Mouse (Mus musculus) gastrocnemius, postnatal 10 days (tissue): Measurements from ENCODE around the gene Odc1. TPM values are rescaled to one million over a fixed set of nuclear protein-coding genes. Genes with fewer than 3 reads are reported as not detected.
"Not testable (repeated sequence)": the region's sequence is repeated elsewhere in the genome, so short reads cannot be mapped to it uniquely, and the experiment has no call there.

Source experiments
- DNase-seq: peaks from one replicate; pipeline ENCODE4 v3.0.0; 2021; ENCODE audit warnings: mixed read lengths
- long read RNA-seq, 2 experiments: library from polyadenylated mRNA; stranded (forward); transcript quantifications; one replicate each; pipeline ENCODE4 v2.0.0; 2021
- total RNA-seq, 2 experiments: library from RNA; stranded (reverse); gene quantifications; 2 replicates each; pipeline ENCODE4 v1.2.3; 2021

Odc1 gene
- total RNA-seq, result 10 to 100 TPM; 91.5 to 93.1 TPM
- long read RNA-seq, experiment 1, transcript Odc1-201 (12 exons, 2,208 nt), result major isoform, 79 of 88 reads
- long read RNA-seq, experiment 1, partial matches to known transcripts, result 1 of 88 reads
- long read RNA-seq, experiment 1, other reads (novel, unspliced or antisense), result 8 of 88 reads
- long read RNA-seq, experiment 2, transcript Odc1-201 (12 exons, 2,208 nt), result major isoform, 61 of 70 reads
- long read RNA-seq, experiment 2, partial matches to known transcripts, result 2 of 70 reads
- long read RNA-seq, experiment 2, other reads (novel, unspliced or antisense), result 7 of 70 reads

DNA sequence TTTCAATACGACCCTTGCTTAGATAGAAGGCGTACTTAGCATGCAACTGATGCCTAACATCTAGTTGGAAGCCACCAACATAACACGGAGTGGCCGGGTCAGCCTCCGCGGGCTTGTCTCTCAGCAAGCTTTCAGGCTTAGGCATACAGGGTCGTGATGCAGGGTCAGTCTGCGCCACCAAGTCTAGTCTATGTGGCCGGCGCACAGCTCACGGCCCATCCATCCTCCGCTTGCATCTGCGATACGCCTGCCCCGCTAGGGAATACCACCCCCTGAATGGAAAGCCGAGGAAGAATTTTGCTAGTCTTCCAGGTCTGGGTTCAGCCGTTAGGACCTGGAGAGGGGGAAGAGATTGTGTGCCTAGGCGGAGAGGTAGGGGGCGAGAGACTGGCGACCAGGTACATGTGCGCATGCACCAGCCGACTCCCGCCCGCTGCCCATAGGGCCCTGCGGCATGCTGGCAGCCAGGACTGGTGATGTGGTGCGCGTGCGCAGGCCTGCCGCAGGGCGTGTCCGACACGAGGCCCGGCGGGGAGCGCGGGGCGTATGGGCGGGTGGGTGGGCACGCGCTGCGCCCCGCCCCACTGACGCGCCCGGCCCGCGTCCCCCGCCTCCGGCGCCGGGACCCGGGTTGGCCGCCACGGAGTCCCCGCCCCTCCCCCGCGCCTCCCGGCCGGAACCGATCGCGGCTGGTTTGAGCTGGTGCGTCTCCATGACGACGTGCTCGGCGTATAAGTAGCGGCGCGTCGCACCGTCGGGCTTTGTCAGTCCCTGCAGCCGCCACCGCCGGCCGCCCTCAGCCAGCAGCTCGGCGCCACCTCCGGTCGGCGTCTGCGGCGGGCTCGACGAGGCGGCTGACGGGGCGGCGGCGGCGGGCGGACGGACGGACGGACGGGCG, at the start of gene Odc1:
Odc1 (plus strand) TSS at position 586 of the 898 bp plus-strand sequence.
- peak; percentile 98 for DNase-seq

DNA sequence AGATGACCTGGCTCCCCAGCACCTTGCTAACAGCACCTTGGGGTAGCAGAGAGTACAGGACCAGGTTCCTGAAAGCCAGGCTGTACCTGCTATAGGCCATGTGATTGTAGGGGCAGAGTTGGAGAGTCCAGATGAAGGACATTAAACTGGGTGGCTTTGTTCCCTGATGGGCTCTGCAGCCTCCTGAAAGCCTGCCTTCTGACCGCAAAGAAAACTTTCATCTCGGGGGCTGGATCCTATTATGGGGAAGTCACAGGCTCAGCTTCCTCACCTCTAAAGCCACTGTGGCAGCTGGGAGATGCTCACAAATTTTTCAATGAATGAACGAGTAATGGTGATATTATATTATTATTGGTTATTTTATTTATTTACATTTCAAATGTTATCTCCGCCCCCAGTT, 49.8 kb upstream of the Odc1 start:
- DNase-seq, result no peak

DNA sequence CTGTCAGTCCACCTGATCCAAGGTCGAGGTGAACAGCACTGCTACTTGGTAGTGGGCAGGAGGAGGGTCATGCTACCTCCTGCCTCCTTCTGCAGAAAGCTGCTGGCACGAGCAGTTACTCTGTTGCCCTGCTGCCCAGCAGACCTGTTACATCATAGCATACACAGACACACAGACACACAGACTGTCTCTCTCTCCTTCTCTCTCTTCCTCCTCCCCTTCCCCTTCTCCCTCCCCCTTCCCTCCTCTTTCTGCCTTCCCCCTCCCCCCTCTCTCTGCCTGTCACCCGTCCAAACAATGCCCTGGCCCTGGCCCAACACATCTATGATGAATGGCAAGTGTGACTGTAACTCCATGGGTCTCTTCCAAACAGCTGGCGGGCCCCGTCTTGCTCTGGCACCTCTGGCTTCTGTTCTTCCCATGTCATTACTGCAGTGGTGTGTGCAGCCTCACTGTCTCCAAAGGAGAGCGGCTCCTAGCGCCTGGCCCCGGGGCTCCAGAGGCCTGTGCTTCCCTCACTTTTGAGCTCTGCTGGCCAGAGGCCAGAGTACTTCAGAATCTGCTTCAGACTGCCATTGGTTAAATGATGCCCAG, 48.6 kb upstream of the Odc1 start:
- peak; percentile 54 for DNase-seq

DNA sequence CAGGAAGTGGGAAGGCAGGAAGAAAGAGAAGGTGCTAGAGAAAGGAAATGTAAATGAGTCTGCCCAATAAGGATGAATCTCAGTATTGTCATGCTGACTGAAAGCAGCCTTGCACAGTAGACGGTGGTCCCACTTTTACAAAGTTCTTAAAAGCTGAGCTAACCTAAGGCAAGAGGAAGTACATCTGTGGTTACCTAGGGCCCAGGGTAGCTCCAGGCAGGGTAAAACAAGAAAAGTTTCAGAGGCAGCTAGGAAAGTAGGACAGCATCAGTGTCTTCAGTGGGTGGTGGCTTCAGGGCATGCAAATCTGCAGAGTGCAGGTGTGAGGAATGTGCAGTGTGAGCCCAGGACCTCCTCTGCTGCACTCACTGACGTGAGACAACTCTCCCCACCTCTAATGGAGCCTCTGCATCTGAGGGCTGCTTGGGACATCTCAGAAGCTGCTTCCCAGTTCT, 38.9 kb upstream of the Odc1 start:
- DNase-seq, result no peak

DNA sequence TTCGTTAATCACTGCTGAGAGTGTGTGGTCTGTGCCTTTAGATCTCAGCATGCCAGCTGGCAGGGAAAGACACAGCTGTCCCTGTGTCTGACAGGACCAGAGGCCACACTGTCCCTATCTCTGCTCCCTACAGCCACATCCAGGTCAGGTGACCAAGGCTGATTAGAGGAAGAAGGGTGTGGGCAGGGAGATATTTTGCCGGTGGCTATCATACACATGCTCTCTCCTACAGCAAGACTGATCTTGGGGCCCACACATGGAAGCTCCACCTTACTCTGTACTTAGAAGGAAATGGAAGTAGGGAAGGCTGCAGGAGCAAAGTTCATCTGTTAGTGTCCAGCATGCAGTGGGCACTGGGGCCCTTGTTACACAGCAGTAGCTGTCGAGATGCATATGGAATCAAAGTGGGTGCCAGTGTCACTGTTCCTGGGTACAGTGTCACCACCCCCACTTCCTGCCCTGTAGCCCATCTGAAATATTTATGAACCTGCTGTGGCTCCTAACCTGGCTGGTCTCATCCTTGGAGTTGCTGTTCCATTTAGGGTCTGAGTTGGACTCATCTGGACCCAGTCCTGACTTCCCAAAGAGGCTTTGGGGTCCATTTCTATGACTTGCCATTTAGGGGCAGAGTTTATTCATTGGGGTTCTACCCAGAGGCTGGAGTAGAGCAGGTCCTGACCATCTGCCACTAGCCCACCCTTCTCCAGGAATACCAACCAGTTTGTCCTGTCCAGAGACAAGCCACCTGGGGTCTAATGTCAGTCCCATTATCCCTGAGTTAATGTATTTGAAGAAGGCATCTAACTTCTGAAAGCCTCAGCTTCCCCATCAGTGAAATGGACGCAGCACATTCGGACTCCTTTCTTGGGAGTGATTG, 38.2 kb upstream of the Odc1 start:
- DNase-seq, result no peak

DNA sequence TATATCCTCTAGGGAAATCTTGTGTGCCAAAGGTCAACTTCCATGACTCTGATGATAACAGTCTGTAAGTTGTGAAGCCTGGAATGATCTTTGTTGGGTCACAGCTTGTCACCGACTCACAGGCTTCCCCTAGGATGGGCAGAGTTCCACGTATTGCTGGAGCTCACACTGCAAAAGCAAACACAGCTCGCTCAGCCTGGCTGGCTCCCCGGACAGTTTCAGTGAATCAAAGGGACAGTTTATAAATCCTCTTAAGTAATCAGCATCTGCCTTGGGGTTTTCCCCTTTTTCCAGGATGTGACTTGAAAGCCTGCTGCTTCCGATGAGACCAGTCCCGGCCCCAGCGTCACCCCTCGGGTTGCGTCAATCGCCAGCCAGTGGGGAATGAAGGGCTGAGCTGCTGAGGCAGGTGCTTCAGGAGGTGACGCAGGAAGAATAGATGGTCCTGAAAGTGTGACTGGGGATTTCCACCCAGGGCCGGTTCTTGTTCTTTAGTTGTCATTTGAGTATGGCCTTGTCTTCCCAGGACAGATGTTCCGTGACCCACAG, 37.5 kb upstream of the Odc1 start:
- peak; percentile 10 for DNase-seq

DNA sequence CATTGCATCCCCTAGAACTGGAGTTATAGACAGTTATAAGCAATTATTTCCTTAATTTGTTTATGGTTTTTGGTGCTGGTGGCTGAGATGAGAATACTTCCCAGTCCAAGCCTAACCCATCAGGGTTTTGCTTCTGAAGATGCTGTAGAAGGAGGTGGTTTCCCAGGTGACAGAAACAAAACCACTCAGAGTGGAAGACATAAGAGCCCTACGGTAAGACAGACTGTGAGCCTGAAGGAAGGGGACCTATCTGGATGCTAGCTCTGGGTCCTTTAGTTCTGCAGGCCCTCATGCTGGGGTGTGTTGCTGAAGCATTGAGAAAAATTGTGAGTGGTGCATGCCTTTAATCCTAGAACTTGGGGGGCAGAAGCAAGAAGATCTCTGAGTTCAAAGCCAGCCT, 35.3 kb upstream of the Odc1 start:
- DNase-seq, result no peak

DNA sequence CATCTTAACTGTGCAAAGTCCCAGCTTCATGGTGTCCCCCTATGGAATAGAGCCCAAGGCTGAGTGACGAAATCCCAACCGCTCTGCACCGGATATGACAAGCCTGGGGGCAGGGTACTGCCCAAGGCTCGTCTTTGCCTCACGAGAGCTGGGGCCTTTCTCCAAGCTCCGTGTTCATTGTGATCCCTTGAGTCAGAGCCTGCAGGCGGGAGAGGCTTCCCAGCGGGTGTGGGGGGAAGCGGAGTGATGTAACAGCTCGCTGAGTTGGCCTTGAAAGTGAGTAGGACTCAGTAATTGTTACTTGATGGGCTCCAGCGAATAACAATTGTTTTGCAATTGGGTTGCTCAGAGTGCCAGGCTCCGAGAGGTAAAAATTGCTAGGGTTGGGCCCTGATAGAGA, 34.4 kb upstream of the Odc1 start:
- peak; percentile 17 for DNase-seq

DNA sequence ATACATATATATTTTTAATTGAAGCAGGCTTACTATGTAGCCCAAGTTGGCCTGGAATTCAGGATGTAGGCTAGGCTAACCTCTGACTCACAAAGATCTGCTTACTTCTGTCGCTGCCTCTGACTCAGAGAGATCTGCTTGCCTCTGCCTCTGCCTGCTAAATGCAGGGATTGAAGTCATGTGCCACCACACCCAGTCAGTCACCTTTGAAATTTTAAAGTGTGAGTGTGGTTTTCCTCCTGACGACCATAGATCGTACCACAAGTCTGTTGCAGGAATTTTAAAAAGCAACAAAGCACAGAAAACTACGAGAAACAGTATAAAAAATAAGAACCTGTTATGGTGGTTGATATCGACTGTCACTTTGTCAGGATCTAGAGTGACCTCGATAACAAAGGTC, 33.6 kb upstream of the Odc1 start:
- DNase-seq, result no peak

DNA sequence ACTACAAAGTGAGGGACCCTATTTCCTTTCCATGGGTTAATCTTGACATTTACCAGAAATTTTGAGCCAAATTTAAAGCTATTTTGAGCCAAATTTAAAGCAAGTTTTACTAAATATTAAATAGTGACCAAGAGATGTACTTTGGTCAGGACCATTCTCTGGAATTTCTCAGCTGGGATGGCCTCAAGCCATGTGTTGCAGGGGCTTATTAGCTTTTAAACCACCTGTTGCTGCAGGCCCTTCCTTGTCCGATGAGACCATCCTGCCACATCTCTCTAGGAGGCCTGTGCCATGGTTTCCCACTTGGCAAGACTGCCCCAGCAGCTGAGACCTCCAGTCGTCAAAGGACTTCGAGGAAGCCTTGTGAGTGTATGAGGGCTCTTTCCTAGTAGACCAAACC, 15.4 kb upstream of the Odc1 start:
- DNase-seq, result no peak

DNA sequence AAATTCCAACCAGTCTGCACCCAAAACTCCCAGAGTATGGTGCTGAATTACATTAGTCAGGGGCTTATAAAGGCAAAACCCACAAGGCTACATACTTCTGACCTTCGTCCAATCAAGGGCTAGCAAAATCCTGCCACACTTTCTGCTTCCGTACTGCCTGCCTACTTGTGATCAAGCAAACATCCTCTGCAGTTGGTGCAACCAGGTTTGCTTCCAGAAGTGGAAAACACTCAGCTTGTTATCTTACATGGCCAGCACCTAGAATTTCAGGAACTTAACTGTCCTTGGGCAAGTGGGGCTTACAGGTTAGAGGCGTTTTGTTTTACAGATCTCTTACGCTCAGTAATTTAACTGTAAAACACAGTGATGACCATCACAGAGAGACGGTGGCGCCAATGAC, 14.9 kb upstream of the Odc1 start:
- DNase-seq, result no peak

DNA sequence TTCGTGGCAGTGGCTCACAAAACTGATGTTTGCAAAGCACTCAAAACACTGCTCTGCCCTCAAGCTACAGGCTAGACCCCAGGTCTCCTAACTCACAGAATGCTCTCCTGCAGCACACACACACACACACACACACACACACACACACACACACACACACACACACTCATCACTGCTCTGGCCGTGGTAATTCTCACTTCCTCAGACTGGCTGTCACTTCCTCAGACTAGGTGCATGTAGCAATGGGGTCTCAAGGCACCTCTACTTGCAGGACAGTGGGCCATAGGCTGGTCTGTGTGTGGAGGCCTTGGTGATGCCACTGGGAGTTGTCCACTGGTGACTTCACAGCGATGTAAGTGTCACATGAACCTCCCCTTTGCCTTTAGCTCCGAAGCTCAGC, 13.8 kb upstream of the Odc1 start:
- no peak for DNase-seq

DNA sequence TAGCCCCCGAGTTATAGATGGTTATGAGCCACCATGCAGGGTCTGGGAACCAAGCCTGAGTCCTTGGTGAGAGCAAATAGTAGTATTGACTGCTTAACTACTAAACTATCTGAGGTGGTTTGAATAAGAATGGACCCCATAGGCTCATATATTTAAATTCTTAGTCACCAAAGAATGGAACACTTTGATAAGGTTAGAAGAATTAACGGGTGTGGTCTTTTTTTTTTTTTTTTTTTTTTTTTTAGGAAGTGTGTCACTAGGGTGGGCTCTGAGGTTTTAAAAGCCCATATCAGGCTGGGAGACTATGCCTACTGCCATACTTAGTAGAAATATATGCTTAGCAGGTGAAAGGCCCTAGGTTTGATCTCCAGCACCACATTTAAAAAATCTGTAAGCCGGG, 8.4 kb upstream of the Odc1 start:
- DNase-seq, result no peak

DNA sequence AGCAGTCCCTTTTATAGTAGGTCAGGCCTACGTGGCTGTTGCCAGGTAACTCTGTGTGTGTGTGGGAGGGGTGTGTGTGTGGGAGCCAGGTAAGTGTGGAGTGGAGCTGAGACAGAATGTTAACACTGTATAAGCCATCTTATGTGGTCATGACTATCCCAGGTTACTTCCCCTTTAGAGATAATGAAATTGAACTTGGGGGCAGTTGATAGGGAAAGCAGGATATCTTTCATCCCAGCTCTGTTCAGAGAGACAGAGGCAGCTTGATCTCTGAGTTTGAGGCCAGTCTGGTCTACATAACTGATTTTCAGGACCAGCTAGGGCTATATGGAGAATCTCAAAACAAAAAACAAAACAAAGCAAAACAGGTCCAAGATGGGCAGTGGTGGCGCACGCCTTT, 7.4 kb upstream of the Odc1 start:
- no peak for DNase-seq

DNA sequence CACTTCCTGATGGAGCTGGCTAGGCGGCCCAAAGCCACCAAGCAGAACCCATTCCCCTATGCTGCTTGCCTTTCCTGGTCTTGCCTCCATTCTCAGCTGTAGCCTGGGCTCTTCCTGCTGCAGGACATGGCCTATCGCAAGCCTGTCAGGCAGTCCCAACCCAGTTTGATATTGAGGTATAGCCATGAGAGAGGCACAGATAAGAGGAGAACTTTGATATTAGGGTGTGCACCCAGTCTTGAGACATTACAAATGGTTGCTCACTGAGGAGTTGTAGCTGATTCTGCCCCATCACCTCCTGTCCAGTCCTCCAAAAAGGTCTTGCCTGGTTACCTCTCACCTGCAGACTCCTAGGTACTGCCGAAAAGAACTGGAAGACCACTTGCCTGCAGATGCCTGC, 6.5 kb upstream of the Odc1 start:
- no peak for DNase-seq

DNA sequence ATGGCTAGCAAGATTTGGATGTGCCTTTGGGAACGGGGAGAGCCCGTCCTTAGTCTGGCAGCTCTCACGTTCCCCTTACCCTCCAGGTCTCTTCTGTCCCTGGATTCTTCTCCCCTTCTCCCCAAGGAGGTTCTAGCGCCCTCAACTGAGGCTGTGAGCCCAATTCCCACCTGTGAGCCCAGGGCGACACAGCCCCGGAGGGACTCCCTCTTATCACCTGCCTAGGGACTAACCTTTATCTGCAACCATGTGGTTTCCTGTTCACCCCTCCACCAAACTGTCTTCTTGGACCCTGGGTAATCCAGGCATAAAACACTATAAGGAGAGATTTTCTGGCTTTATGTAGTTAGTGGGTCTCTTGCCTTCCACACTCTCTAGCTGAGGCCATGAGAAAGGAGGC, 5.6 kb upstream of the Odc1 start:
- DNase-seq, result no peak

DNA sequence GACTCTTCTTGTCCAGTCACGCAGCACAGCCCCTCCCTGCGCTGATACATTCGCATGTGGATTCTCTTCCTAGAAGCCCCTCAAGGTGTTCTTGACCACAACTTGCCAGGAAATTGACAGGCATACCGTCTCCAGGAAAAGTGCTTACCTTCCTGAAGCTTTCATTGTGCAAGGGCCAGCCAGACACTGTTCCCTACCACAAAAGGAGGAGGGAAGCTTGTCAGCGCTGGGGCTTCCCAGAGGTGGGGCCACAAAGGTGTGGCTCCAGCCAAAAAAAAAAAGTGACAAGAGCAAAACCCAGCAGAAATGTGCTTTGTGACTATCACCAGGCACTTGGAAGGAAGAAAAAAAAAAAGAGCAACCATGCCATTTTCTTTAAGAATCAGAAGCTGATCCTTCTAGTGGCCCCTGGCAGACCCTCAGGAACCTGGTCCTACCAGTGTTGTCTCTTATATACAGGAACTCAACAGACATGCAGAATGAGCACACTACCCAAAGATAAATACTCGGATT, 4.5 kb upstream of the Odc1 start:
- DNase-seq, result no peak

DNA sequence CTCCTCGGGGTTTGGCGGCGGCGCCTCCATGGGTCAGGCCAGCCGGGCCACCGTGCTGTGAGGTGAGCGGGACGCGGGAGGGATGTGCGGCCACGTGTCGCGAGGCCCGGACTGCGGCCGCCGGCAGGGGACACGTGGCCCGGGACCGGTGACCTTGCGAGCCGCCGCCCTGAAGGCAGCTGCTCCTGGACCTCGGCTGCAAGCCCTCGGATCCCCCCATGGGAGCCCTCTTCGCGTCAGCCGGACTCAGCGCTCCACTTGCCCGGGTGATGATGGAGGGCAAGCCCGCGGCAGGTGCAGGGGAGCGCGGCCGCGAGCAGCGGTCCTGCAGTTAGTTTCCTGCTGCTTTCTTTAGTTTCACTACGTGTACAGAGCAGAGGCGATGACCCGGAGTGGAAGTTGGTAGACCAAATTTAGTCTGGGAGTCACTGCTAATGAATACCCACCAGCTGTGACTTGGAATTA, 545 bp downstream of the Odc1 start:
- peak; percentile 69 for DNase-seq

DNA sequence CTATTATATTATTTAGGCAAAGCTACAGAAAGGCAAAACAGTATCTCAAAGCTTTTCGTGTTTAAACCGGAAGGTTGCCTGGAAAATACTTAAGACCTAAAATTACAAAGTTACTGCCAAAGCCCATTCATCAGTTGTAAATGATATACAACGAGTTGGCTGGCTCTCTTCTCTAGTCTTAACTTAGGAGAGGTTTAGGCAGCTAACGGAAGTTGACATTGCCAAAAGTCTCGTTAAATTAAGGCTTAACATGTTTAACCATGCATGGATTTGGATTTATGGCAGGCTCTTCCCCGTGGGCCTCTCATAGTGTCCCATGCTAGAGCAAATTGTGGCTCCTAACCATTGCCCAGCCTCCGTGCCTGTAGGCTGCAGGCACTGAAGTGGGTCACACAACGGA, 1.3 kb downstream of the Odc1 start:
- DNase-seq, result no peak

DNA sequence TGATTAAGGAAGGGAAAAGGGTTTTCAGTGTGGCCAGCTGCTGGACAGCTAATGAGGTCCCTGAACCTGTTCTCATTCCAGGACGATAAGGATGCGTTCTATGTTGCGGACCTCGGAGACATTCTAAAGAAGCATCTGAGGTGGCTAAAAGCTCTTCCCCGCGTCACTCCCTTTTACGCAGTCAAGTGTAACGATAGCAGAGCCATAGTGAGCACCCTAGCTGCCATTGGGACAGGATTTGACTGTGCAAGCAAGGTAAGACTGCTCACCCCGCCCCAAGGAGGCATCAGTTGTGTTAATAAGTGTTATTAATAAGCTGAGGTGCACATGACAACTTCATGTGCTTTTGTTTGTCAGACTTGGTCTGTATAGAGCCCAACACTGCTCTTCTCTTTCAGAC, 3.0 kb downstream of the Odc1 start:
- DNase-seq, result not testable (repeated sequence)

DNA sequence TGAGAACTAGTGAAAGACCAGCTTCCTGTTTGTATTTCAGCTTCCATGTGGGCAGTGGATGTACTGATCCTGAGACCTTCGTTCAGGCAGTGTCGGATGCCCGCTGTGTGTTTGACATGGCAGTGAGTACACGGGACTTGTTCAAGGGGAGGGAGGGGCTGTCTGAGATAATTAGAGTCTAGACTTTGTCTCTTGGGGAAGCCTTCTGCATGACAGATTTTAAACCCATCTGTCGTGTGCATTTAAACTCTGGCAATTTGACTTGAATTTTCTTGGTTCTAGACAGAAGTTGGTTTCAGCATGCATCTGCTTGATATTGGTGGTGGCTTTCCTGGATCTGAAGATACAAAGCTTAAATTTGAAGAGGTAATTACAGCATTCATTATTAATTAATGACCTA, 3.9 kb downstream of the Odc1 start:
- DNase-seq, result no peak

DNA sequence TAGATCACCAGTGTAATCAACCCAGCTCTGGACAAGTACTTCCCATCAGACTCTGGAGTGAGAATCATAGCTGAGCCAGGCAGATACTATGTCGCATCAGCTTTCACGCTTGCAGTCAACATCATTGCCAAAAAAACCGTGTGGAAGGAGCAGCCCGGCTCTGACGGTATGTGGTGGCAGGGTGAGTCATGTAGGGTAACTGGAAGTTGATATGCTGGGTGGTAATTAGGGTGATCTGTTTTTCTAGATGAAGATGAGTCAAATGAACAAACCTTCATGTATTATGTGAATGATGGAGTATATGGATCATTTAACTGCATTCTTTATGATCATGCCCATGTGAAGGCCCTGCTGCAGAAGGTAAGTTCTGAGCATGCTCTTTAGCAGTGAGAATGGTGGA, 4.8 kb downstream of the Odc1 start:
- DNase-seq, result not testable (repeated sequence)
